Mouse (Mus musculus) midbrain, embryonic 16.5 days (tissue): Measurements from ENCODE around the gene Wwtr1. TPM values are rescaled to one million over a fixed set of nuclear protein-coding genes. Genes with fewer than 3 reads are reported as not detected.

ENCODE experiments used
- ATAC-seq: fragments of 200-750 bp; cut with Nextera tagmentation; 2 replicates; pipeline ENCODE4 v1.8.0; 2017; ENCODE audit warnings: moderate TSS enrichment
- H3K27ac ChIP-seq: fragments of 300-500 bp; sonication (generic); 2 replicates; pipeline ENCODE4 v1.5.1; 2014; ENCODE audit warnings: mild to moderate bottlenecking, low read length, mixed read lengths
- H3K27me3 ChIP-seq: fragments of 300-500 bp; sonication (generic); 2 replicates; pipeline ENCODE4 v1.6.1; 2014; ENCODE audit warnings: low read depth, low read length, mixed read lengths; ENCODE audit not compliant: control insufficient read depth, insufficient read depth
- H3K36me3 ChIP-seq: fragments of 300-500 bp; sonication (generic); 2 replicates; pipeline ENCODE4 v1.6.1; 2014; ENCODE audit warnings: mild to moderate bottlenecking, low read length, moderate library complexity, mixed read lengths; ENCODE audit not compliant: control insufficient read depth, insufficient read depth
- H3K4me1 ChIP-seq: fragments of 300-500 bp; sonication (generic); 2 replicates; pipeline ENCODE4 v1.6.1; 2014; ENCODE audit warnings: mild to moderate bottlenecking, low read length, mixed read lengths; ENCODE audit not compliant: control insufficient read depth, insufficient read depth
- H3K4me2 ChIP-seq: fragments of 300-500 bp; sonication (generic); 2 replicates; pipeline ENCODE4 v1.6.1; 2014; ENCODE audit warnings: mild to moderate bottlenecking, low read length, mixed read lengths
- H3K4me3 ChIP-seq: fragments of 300-500 bp; sonication (generic); 2 replicates; pipeline ENCODE4 v1.5.1; 2014; ENCODE audit warnings: low read depth, mild to moderate bottlenecking, low read length, moderate library complexity, mixed read lengths
- H3K9ac ChIP-seq: fragments of 300-500 bp; sonication (generic); 2 replicates; pipeline ENCODE4 v1.6.1; 2014; ENCODE audit warnings: low read depth, low read length, mixed read lengths
- H3K9me3 ChIP-seq: fragments of 300-500 bp; sonication (generic); replicated peaks from 2 replicates; pipeline ENCODE4 v1.6.1; 2014; ENCODE audit warnings: mild to moderate bottlenecking, low read length, mixed read lengths; ENCODE audit not compliant: control insufficient read depth, poor library complexity, severe bottlenecking
- WGBS: fragments of 180-500 bp; shearing (Covaris S2); extraction: QIAGEN DNeasy Blood & Tissue Kit; methylation state at CpG from one replicate; pipeline ENCODE4 v1.1.7; 2014; 5-methylcytosine and 5-hydroxymethylcytosine counted together
- polyA plus RNA-seq: library from polyadenylated mRNA; unstranded; fragments of >200 nt; fragmentation: Nextera tagmentation; extraction: Ambion mirVana; gene quantifications from 2 replicates; pipeline ENCODE4 v1.2.1, GENCODE M21; 2015

The Wwtr1 gene
- polyA plus RNA-seq, 1 experiment from 2014 or later: 5.8 TPM

GRCm38 (mm10) chr3:57511816-57512586, 63.7 kb downstream of the Wwtr1 start:
- 73% methylated on average over 18 of the region's 18 CpGs for WGBS
- no peak for ATAC-seq
- no peaks in the 10 kb centered on the region for H3K27me3 ChIP-seq

DNA sequence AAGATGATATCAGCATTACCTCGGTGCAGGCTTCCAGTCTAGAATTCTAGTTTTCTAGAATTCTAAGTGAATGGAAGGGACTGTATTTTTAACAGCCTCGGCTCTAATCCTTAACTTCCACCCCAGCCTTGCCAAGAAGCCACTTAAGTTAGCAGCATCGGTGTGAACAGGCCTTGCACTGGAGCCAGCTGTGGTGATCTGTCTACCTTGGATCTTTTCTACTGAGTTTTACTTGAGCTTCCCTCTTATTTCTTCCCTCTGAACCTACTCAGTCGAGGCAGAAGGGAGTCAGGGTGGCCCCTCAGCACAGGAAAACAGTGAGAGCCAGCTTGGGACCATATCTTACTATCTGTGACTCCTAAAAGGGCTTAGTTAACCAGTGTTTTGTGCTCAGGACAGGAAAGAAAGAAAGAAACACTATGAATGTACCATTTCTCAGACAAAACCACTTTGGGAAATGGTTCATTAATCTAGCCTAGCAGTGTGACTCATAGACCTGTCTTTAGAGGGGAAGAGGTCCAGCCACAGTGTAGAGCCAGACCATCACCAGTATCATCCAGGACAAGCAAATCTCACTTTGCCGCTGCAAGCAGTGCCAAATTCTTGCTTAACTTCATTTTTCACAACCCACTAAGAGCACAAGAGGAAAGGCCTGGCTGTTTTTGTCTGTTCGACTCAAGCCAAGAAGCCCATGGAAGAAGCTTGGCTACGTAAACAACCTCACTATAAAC, 65.6 kb downstream of the Wwtr1 start:
- H3K4me3 ChIP-seq: no peak overlapping the region
- ATAC-seq: no peak
- H3K27ac ChIP-seq: no peak overlapping the region
- H3K4me2 ChIP-seq: no peak overlapping the region
- no peaks in the 10 kb centered on the region for H3K36me3 ChIP-seq
- H3K27me3 ChIP-seq: no peaks in the 10 kb centered on the region
- 91% methylated on average over 7 of the region's 7 CpGs for WGBS
- no peaks in the 10 kb centered on the region for H3K9me3 ChIP-seq
- H3K9ac ChIP-seq: no peak overlapping the region
- no peaks in the 10 kb centered on the region for H3K4me1 ChIP-seq

More at GRCm38 (mm10) chr3:57511816-57512586, 63.7 kb downstream of the Wwtr1 start:
- Histone ChIP-seq H3K4me2 (no peak overlapping the region), H3K9me3 (no peaks in the 10 kb centered on the region), H3K4me1 (no peaks in the 10 kb centered on the region), H3K27ac (no peak overlapping the region), H3K36me3 (no peaks in the 10 kb centered on the region), H3K4me3 (no peak overlapping the region), H3K9ac (no peak overlapping the region)

DNA sequence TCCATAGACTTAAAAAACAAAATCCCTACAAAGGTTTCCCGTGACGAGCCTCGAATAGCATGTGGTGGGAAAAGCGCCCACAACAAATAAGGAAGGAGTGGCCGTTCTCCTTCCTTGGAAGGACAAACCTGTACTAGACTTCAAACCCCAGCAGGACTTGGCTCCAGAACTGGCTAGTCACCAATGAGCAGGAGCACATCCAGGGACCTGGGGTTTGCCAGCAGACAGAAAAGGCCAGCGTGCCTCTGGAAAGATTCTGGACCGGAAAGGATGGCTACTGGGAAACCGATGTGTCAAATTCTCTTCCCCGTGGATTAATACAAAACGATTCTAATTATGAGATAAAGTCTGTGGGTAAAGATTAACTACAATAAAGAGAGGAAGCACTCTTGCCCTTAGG, 69.7 kb downstream of the Wwtr1 start:
- Histone ChIP-seq H3K9me3 (no peaks in the 10 kb centered on the region), H3K9ac (no peak overlapping the region), H3K4me3 (no peak overlapping the region), H3K4me1 (no peaks in the 10 kb centered on the region), H3K36me3 (no peaks in the 10 kb centered on the region), H3K27ac (no peak overlapping the region), H3K4me2 (no peak overlapping the region), H3K27me3 (no peaks in the 10 kb centered on the region)
- WGBS: 89% methylated on average over 10 of the region's 10 CpGs
- ATAC-seq: no peak

GRCm38 (mm10) chr3:57504756-57505155, 71.0 kb downstream of the Wwtr1 start:
- H3K36me3 ChIP-seq: no peaks in the 10 kb centered on the region
- WGBS: 62% methylated on average over 2 of the region's 2 CpGs
- no peak overlapping the region for H3K4me2 ChIP-seq
- H3K4me3 ChIP-seq: no peak overlapping the region
- no peaks in the 10 kb centered on the region for H3K27me3 ChIP-seq
- no peak for ATAC-seq
- H3K4me1 ChIP-seq: no peaks in the 10 kb centered on the region
- no peak overlapping the region for H3K9ac ChIP-seq
- no peak overlapping the region for H3K27ac ChIP-seq
- H3K9me3 ChIP-seq: no peaks in the 10 kb centered on the region

DNA sequence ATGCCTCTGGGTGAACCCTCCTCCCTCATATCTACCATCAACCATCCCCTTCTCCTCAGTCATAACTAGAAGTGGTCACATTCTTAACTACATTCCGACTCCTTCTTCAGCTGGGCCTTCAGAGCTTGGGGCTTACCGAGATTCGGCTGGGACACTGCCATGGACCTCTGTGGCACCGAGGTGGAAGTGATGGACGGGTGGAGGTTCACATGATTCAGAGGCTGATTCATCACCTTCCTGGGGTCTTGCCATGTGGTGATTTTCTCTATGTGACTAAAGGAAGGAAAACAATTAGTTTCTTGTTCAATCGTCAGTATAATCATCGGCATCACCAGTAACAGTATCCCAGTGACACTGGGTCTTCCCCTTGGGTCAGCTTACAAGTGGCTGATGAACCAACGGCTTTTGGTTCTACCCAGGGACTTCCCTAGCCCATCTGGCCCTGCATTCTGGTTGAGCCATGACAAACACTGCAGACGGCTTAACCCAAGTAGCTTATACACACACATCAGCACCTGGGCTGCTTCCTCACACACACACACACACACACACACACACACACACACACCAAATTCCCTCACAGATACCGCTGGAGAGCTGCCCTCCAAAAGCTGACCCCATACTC, 74.0 kb downstream of the Wwtr1 start:
- no peak for ATAC-seq
- Histone ChIP-seq H3K9ac (no peak overlapping the region), H3K9me3 (no peaks in the 10 kb centered on the region), H3K4me2 (no peak overlapping the region), H3K27me3 (no peaks in the 10 kb centered on the region), H3K4me3 (no peak overlapping the region), H3K36me3 (no peaks in the 10 kb centered on the region), H3K27ac (no peak overlapping the region), H3K4me1 (no peaks in the 10 kb centered on the region)
- WGBS: 90% methylated on average over 10 of the region's 10 CpGs

DNA sequence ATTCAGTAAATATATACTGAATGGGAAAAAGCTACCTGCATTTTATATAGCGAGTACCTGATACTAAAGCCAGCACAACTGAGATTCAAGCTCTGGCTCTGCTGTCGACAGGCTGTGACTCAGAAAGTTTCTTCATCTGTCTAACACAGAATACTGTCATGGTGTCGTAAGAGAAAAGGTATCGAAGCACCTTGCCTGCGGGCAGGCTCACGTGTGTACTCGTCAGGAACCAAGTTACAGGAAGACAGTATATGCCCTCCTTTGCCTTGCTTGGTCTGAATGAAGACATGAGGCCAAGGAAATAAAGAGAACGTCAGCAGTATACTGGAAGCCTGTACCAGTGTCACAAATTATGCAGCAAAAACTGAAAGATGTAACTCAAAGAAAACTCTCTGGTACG, 74.9 kb downstream of the Wwtr1 start:
- no peak overlapping the region for H3K4me3 ChIP-seq
- no peaks in the 10 kb centered on the region for H3K27me3 ChIP-seq
- H3K4me1 ChIP-seq: no peaks in the 10 kb centered on the region
- no peak overlapping the region for H3K27ac ChIP-seq
- ATAC-seq: no peak
- H3K9ac ChIP-seq: no peak overlapping the region
- no peaks in the 10 kb centered on the region for H3K36me3 ChIP-seq
- H3K9me3 ChIP-seq: no peaks in the 10 kb centered on the region
- H3K4me2 ChIP-seq: no peak overlapping the region
- 95% methylated on average over 9 of the region's 9 CpGs for WGBS

- no peaks in the 10 kb centered on the region for H3K27me3 ChIP-seq
- H3K36me3 ChIP-seq: no peaks in the 10 kb centered on the region
- ATAC-seq: no peak
- no peak overlapping the region for H3K4me2 ChIP-seq
- H3K4me1 ChIP-seq: no peaks in the 10 kb centered on the region
- H3K27ac ChIP-seq: no peak overlapping the region
- no peak overlapping the region for H3K9ac ChIP-seq
- no peak overlapping the region for H3K4me3 ChIP-seq
- WGBS: 85% methylated on average over 1 of the region's 1 CpGs
- H3K9me3 ChIP-seq: no peaks in the 10 kb centered on the region
Measured at GRCm38 (mm10) chr3:57497791-57498190, 77.9 kb downstream of the Wwtr1 start.

- Histone ChIP-seq H3K4me2 (no peak overlapping the region), H3K4me1 (no peaks in the 10 kb centered on the region), H3K9ac (no peak overlapping the region), H3K4me3 (no peak overlapping the region), H3K36me3 (no peaks in the 10 kb centered on the region), H3K27me3 (no peaks in the 10 kb centered on the region), H3K27ac (no peak overlapping the region), H3K9me3 (no peaks in the 10 kb centered on the region)
- ATAC-seq: no peak
- 70% methylated on average over 2 of the region's 2 CpGs for WGBS
Measured at GRCm38 (mm10) chr3:57496428-57496827, 79.3 kb downstream of the Wwtr1 start.
